Comparison of ENCODE assay signal across 26 mouse cellular contexts in genomic region chr3:55526470-55526869, GRCm38 (mm10). TPM values are rescaled to one million over a fixed set of nuclear protein-coding genes. Genes with fewer than 3 reads are reported as not detected.
DNase-seq lines count a peak whose midpoint lies in the region; ATAC-seq lines count a peak whose summit lies in the region.
"Had no signal": no experiment of that assay in that cellular context is flagged by ENCODE, and none has a peak within 500 bp of the region (broad histone marks: within the 10 kb centered on the region; RNA-seq: fewer than 3 reads in every experiment).

No protein-coding gene starts in this region.

- H3K27me3 ChIP-seq in heart, embryonic 12.5 days (replicated peaks) = no peaks in the 10 kb centered on the region
- H3K27me3 ChIP-seq in hindbrain, embryonic 15.5 days = no peaks in the 10 kb centered on the region
- no peaks in the 10 kb centered on the region for H3K27me3 ChIP-seq in midbrain, embryonic 13.5 days
- H3K27me3 ChIP-seq: embryonic facial prominence, embryonic 13.5 days; stomach, embryonic 15.5 days had no signal

- no peak overlapping the region for H3K9ac ChIP-seq in heart, embryonic 12.5 days
- no peak overlapping the region for H3K9ac ChIP-seq in hindbrain, embryonic 15.5 days
- H3K9ac ChIP-seq in midbrain, embryonic 13.5 days (replicated peaks) = no peak overlapping the region
- H3K9ac ChIP-seq: embryonic facial prominence, embryonic 13.5 days; stomach, embryonic 15.5 days had no signal

- no peak overlapping the region for H3K27ac ChIP-seq in heart, embryonic 12.5 days (ENCODE audit: poor library complexity, severe bottlenecking)
- H3K27ac ChIP-seq in hindbrain, embryonic 15.5 days (replicated peaks) = peak overlapping the region; percentile 66; the same call in 1 of the 2 replicates
- H3K27ac ChIP-seq in midbrain, embryonic 13.5 days = peak overlapping the region; percentile 61
- H3K27ac ChIP-seq: embryonic facial prominence, embryonic 13.5 days; macrophage; stomach, embryonic 15.5 days had no signal

- no peaks in the 10 kb centered on the region for H3K36me3 ChIP-seq in heart, embryonic 12.5 days
- H3K36me3 ChIP-seq in hindbrain, embryonic 15.5 days = no peaks in the 10 kb centered on the region
- H3K36me3 ChIP-seq in midbrain, embryonic 13.5 days = no peaks in the 10 kb centered on the region
- H3K36me3 ChIP-seq: embryonic facial prominence, embryonic 13.5 days; stomach, embryonic 15.5 days had no signal

- H3K4me1 ChIP-seq in heart, embryonic 12.5 days (replicated peaks) = peaks cover 11% of the 10 kb centered on the region
- H3K4me1 ChIP-seq in hindbrain, embryonic 15.5 days (replicated peaks) = peaks cover 66% of the 10 kb centered on the region
- H3K4me1 ChIP-seq in midbrain, embryonic 13.5 days (replicated peaks) = peaks cover 80% of the 10 kb centered on the region

- no peaks in the 10 kb centered on the region for H3K9me3 ChIP-seq in heart, embryonic 12.5 days (replicated peaks)
- no peaks in the 10 kb centered on the region for H3K9me3 ChIP-seq in hindbrain, embryonic 15.5 days
- H3K9me3 ChIP-seq in midbrain, embryonic 13.5 days = no peaks in the 10 kb centered on the region
- H3K9me3 ChIP-seq: embryonic facial prominence, embryonic 13.5 days; stomach, embryonic 15.5 days had no signal

- peak; percentile 73 for DNase-seq in heart, adult 11 months
- DNase-seq in gastrocnemius, postnatal 4 days (ENCODE audit: low spot score in 2 of 2) = no peak
- DNase-seq in cerebellum, adult 8-10 months = no peak
- DNase-seq in urinary bladder, postnatal 4 days (ENCODE audit: low spot score in 2 of 2) = no peak
- DNase-seq: adrenal gland, adult 8-10 months; cerebellum, adult 18-20 months; gastrocnemius, postnatal 25 days; heart, postnatal 36 days; kidney, adult 18-20 months; kidney, postnatal 10 days; lung, adult 2 months; spleen, adult 18-20 months had no signal

- WGBS in heart, embryonic 12.5 days = 46% methylated on average over 3 of the region's 3 CpGs
- 81% methylated on average over 3 of the region's 3 CpGs for WGBS in hindbrain, embryonic 15.5 days
- 76% methylated on average over 3 of the region's 3 CpGs for WGBS in midbrain, embryonic 13.5 days

- H3K4me3 ChIP-seq in heart, embryonic 12.5 days = no peak overlapping the region
- H3K4me3 ChIP-seq in hindbrain, embryonic 15.5 days = no peak overlapping the region
- H3K4me3 ChIP-seq in midbrain, embryonic 13.5 days (replicated peaks) = no peak overlapping the region
- H3K4me3 ChIP-seq: embryonic facial prominence, embryonic 13.5 days; stomach, embryonic 15.5 days had no signal

- no peak overlapping the region for H3K4me2 ChIP-seq in heart, embryonic 12.5 days
- H3K4me2 ChIP-seq in hindbrain, embryonic 15.5 days = no peak overlapping the region
- H3K4me2 ChIP-seq in midbrain, embryonic 13.5 days (replicated peaks) = no peak overlapping the region
- H3K4me2 ChIP-seq: embryonic facial prominence, embryonic 13.5 days; heart, embryonic 11.5 days; stomach, embryonic 15.5 days had no signal

- no peak for ATAC-seq in heart, embryonic 12.5 days (ENCODE audit: insufficient number of reproducible peaks, low FRiP score)
- ATAC-seq in common myeloid progenitor, adult 5-6 weeks (replicated peaks; ENCODE audit: low read depth, poor library complexity, severe bottlenecking) = peak; percentile 49
- no peak for ATAC-seq in hindbrain, embryonic 15.5 days (ENCODE audit: low FRiP score, low read depth)
- ATAC-seq in midbrain, embryonic 13.5 days = no peak

RNA-seq across cellular contexts. Expression of gene Gm21954, which starts 54.5 kb away (rescaled TPM):
- polyA plus RNA-seq in heart, embryonic 12.5 days (2016; fragmentation: Nextera tagmentation; extraction: Ambion mirVana) = not detected in 2 replicates
- total RNA-seq in common myeloid progenitor, adult 5-6 weeks (2017) = not detected in 2 replicates
- not detected in 2 replicates for polyA plus RNA-seq in hindbrain, embryonic 15.5 days (2015; fragmentation: Nextera tagmentation; extraction: Ambion mirVana)
- not detected in 2 replicates for polyA plus RNA-seq in midbrain, embryonic 13.5 days (2015; fragmentation: Nextera tagmentation; extraction: Ambion mirVana)
- total RNA-seq in gastrocnemius, postnatal 4 days (2021) = not detected
- total RNA-seq: adrenal gland, adult 8-10 months; gastrocnemius, postnatal 25 days; heart, postnatal 36 days; left cerebral cortex, adult 8-10 months; liver, adult 2 months had no signal
- polyA plus RNA-seq: brain, embryonic 14.5 days; cortical plate, adult 2 months; embryonic facial prominence, embryonic 13.5 days; frontal cortex, adult 2 months; heart, embryonic 11.5 days; liver, adult 2 months; lung, adult 2 months; macrophage; stomach, embryonic 15.5 days; thymus, postnatal 0 days had no signal
